Mouse (Mus musculus) layer of hippocampus, postnatal 25 days (tissue): ENCODE measurements at regions not wholly inside any gene's neighbourhood (a gene's known extent, or its start where the extent isn't known, plus 50 kb on each side); places are given as distances from the start of the nearest gene placed in this dataset.

Experiments used
- DNase-seq, 2 experiments: peaks; one replicate each; pipeline ENCODE4 v3.0.0; 2022; ENCODE audit warnings: mixed read lengths in 2 of 2, low spot score in 1 of 2; ENCODE audit errors: extremely low spot score in 1 of 2

DNA sequence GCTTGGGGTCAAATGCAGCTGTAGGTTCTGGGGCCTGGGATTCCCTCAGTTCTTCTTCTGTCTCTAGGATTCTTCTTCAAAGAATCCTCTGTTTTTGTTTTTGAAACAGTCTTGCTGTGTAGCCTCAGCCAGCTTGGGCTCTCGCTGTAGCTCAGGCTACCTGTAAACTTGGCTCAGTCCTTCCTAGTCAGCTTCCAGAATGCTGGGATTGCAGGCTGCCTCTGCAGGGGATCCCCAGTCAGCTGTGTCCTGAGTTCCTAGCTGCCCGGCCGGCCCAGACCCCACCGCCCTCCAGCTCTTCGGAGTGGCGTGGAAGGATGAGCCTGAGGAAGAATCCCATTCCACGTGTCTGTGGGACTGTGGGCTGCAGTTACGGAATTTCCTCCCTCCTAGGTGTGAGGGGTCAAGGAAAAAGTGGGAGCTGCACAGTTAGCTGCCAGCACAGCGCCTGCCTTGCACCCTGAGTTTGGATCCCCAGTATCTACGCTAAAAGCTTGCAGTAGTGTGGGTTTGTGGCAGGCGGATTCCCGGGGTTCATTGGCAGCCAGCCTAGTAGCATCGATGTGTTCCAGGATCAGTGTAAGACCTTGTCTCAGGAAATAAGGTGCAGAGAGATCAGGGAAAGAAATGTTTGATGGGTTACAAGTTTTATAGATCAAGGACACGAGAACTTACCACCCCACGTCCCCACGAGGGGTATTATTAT lies 204.0 kb downstream of the Matn1 start:
- no peak for DNase-seq

DNA sequence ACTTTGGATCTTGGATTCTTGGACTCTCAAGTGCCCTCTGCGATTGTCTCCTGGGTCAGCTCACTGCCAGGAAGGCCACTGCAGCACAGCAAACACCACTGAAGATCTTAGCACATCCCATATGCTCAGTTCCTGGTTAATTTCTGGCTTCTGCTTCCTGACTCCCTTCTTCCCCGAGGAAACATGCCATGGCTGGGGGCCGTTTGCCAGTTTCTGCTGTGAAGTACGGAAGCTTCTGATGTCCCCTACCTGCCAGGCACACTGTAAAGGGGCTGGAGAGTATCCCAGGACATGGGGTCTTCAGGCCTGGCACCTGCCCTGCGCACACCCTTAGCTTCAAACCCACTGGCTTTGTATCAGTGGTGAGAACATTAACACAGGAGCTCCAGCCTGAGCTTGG lies 205.3 kb downstream of the Matn1 start:
- no peak for DNase-seq

DNA sequence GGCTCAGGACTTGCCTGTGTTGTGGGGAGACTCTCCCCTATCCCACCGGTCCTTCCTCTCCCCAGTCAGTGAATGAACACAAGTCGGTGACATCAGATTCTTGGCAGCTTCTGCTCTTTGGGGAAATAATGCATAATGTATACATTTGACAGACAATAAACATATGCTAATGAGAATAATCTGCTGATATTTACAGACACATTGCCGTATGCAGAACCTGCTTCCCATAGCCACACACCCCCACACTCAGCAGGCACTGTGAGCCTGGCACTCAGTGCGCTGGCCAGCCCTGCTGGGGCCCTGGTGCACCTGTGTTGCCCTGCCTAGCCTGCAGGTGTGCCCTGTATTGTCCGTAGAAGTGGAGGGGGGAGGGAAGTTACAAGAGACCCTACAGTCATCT lies 215.5 kb downstream of the Matn1 start:
- DNase-seq = no peak

DNA sequence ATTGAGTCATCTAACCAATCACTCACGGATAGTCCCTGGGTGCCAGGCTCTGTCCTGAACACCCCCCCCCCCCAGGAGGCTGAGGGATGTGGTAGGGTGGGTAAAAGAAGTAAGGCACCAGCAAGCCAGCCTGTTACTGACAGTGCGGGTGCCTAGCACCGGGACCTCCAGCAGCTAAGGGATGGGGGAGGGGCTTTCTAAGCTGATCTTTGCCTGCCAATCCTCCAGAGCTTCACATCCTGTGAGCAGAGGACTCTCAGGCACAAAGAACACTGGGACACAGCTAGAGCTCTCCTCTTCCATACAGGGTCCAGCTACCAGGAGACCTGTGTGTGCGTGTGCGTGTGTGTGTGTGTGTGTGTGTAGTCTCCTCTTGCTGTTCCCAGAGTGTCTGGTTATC lies 215.9 kb downstream of the Matn1 start:
- DNase-seq = no peak

DNA sequence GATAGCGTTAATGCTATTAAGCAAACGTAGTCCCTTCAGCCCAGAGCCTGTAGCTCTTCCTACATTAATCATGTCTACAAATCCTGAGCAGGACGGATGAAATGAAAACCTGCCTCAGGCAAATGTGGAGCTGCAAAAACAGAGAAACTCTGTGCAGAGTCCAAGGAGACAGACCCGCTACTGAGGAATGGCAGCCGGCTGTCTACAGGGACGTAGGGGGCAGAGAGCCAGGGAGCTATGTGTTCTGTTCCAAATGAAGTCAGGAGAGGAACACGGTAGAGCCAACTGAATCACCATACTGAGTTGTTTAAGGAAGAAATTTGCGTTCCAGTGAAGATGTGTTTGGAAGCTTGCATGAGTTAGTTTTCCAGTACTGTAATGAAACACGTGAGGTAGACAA lies 217.3 kb downstream of the Matn1 start:
- DNase-seq = no peak

DNA sequence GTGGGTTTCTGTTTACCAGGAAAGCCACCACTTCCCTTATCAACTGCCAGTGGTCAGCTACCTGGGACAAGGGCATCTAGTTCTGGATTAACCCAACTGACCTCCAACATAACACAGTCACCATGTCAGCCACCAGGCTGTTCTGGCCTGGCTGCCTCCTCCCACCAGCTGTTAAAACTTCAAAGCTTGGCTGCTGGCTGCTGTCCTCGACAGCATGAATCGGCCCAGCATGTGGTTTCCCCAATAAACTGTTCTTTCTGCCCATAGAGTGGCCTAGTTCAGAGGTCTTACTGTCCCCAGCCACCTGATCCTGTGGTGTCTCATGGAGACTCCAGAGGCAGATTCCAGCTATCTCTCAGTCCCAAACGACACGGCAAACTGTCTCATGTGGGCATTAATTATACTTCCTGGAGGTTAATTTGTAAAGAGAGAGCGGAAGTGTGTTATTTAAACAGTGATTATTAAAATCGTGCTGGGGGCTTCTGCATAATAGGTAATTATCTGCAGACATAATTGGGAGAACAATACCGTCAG lies 219.7 kb downstream of the Matn1 start:
- no peak for DNase-seq

DNA sequence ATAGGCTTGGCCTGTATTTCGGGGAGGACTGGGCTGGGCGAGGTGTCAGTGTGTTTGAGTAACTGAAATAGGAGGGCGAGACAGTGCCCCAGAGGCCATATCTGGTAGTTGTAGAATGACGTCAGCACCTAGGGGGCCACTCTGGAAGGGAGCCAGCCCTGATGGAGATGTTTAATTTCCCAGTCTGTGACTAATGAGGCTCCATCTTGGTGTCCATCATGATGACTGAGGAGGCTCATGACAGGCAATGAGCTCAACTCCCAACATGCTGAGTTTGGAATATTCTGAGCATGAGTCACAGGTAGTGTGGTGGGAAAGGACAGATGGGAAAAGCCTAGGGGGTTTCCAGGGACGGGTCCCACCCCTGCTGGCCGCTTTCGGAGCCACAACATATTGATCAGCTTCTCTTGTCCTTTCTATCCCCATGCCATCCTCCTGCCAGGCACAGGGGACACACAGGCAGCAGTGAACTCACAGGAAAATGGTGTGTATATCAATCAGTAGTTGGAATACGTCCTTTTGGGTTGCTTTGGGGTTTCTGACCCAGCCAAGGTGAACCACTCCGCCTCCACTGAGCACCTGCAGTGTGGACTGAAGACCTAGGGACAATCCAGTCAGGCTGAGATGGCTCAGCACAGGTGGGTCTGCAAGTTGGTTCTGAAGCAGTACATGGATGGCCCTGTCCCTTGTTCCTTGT lies 222.5 kb downstream of the Matn1 start:
- no peak for DNase-seq

DNA sequence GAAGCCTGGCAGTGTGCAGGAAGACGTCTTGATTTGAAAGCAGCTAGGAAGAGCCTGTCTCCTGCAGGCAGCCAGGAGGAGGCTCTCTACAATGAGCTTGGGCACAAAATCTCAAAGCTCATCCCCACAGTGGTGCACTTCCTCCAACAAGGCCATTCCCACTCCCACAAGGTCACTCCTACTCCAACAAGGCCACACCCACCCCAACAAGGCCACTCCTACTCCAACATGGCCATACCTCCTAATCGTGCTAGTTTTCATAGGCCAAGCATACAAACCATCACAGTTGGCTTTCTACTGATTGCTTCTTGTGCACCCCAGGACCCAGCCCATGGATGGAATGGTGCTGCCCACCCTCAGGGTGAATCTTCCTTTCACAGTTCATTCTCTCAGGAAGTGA lies 223.7 kb downstream of the Matn1 start:
- DNase-seq = no peak

DNA sequence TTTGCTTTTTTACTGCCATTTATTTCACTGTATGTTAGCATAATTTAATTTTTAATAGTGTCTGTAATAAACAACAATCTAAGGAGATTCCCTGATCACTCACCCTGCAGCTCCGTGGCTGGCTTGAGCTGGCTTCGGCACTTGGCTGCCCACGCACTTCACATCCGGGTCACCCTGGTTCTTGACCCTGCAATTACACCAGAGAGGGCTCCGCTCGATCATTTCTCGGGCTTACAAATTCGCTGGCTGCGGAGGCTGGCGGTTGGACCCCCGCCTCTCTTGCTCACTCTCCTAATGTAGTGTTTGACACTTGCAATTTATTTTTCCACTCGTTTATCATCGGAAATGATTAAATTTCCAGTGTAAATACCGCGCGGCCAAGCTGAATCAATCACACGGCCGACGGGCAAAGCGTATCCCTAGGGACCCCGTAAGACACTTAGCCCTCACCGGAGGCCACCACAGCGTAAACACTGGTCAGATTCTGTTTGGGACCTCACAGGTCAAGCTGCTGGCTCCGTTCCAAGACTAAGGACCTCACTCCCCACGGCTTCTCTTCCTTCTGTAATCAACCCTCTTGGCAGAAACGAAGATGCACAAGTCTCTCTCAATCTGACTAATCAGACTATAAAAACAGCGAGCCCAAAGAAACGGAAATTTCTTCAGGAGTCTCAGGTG lies 229.7 kb downstream of the Matn1 start:
- no peak for DNase-seq

DNA sequence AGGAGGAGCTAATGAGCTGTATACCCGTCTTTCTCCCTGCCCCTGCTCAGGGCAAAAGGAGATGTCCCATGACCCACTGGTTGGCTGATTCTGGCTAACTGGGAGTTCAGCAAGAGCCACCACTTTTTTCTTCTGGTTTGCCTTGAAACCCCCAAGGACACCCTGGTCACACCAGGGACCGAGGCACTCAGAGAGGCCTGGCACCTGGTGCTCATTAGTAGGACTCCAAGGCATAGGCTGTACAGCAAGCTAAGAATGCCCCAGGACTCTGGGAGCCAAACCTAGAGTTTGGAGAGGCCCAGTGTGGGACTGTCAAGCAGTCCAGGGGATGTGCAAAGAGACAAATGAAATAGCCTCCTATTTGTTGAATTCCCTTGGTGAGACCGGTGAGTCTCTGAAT lies 232.5 kb downstream of the Matn1 start:
- DNase-seq = no peak

DNA sequence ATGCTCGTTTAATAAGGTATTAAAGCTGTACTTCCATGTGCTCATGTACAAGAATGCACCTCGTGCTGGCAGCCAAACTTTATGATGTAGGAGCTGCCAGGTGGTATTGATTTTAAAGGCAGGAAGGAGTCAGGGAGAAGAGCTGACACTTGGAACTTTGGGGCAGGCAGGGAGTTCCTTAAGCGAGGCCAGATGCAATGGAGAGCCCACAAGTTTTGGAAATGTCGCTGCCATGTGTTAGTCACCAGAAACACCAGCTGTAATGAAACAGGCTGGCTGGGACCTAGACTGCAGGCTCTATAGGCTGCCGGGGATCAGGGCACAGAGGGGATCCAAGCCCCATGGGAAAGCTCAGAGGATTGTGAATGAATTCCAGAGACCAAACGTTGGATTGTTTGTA lies 233.7 kb downstream of the Matn1 start:
- DNase-seq = no peak

DNA sequence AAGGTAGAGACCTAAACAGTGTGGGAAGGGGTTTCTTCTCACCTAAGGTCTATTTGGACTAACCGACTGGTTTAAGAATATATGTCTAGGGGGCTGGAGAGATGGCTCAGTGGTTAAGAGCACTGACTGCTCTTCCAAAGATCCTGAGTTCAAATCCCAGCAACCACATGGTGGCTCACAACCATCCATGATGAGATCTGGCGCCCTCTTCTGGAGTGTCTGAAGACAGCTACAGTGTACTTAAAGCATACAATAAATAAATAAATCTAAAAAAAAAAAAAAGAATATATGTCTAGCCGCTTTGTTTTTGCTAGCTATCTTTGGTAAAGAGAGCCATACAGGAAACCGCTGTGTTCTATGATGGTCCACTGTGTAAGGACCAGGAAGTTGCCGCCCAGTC lies 234.5 kb downstream of the Matn1 start:
- peak in 1 of 2 experiments; percentile 36 for DNase-seq

DNA sequence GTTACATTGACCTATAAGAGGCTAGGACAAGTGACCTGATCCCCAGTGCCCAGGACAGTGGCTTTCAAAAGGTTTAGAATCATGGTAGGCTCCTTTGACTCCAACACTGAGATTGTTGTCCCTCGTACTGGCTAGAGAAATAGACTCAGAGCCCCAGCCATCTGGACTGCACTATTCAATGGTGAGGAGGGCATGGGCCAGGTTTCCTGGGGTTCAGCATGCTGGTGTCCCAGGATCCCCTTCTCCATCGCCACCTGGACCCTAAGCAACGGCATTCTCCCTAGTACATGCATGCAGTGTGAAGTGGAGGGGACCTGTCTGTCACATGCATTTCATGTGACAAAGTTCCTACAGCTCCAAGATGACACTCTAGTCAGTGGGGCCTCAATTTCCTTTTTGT lies 243.9 kb downstream of the Matn1 start:
- DNase-seq = no peak

DNA sequence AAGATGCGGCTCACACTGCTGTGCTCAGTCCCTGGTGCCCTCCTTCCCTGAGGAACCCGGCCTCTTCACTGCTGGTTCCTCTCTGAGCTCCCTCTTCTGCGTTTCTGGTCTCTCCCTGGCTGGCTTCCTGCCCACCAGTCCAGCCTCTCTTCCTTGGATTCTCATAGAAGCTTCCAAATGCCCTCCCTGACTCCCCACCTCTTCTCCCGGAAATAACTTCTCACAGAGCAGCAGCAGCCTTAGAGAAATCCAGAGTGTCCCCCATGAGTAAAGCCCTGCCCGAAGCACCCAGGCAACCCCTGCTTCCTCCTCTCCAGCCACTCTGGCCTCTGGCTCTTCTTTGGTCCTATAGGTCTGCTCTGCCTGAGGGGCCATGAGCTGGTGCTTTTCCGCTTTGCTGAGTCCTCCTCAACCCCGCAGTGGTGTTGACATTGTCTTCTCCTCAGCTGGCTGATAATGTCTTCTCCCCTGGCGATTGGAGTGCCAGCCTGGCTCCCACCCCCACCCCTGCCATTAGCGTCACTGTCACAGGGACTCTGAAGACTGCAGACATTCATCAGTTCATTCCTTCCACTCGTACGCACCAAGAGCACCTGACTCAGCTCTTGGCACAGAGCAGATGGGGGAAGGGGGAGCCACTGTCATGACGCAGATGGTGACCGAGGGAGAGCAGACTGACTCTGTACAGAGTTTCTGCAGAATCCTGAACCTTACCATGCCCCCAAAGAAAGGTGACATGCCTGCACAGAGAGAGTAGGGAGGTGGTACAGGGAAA lies 247.1 kb downstream of the Matn1 start:
- DNase-seq = no peak

DNA sequence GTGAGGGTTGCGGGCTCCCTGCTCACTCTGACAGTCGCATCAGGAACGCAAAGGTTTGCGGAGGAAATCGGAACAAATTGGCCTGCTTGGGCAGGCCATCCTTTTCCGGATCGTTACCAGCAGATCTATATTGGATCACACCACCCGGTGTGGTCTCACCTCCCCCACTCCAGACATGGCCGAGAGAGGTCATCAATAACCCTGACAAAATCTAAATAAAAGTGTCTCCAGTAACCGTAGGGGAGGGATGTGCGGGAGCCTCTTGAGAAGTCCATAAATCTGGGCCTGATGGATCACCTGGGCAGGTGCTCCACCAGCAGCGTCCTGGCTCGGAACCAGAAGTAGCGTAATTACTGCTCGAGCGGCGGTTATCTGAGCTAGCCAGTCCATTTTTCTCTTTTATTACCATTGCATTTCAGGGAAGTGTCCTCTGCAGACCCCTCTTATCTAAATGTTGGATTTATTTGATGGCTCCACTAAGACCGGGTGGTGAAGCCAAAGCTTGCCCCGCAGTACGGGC lies 249.8 kb downstream of the Matn1 start:
- DNase-seq = no peak

DNA sequence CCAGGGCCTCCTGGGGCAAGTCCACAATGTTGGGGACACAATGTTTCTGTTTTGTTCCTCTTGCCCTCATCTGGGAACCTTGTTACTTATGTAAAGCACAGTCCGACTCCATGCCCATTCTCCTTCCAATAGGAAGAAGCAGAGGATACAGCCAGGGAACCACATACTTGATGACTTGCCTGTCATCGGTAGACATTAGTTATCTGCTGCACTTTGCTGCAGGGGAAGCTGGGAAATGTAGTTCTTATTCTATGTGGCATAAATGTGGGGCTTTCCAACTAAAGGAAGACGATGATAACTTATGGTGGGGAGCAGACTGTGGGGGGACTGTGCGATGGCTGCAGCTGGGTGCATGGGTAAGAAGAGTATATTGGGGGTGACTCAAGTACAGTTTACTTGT lies 252.0 kb downstream of the Matn1 start:
- no peak for DNase-seq

DNA sequence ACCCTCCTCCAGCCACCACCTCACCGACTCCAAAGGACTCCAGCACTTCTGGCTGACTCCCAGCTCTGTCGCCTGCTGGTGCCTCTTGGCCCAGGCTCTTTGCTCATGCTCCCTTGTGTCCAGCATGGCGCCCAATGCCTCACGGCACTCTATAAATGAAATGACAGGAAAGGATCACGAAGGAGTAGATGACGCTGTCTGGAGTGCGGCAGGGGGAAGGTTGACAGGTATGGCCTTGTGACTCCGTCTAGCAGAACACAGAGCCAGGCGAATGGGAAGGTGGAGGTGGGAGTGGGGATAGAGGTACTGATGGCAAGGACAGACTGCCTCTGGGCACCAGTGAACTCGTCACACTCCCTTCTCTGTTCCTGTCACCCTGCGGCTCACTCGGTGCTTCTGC lies 259.5 kb downstream of the Matn1 start:
- no peak for DNase-seq

DNA sequence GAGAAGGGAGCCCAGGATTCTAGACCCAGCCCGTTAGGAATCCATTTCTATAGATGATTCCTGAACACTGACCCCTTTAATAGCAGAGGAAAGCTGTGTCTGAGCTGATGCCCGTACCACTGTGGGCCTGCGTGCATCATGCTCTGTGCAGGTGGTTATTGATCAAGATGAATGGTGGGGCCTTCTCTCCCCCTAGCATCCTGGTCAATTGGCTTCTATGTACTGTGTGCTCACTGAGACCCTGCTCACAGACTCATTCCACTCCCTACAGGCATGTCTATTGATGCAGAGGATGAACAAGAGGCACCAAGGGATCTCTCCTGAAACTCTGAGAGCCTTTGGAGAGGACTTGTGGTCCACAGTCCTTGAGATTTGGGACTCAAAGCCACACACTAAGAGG lies 260.5 kb downstream of the Matn1 start:
- DNase-seq = no peak

DNA sequence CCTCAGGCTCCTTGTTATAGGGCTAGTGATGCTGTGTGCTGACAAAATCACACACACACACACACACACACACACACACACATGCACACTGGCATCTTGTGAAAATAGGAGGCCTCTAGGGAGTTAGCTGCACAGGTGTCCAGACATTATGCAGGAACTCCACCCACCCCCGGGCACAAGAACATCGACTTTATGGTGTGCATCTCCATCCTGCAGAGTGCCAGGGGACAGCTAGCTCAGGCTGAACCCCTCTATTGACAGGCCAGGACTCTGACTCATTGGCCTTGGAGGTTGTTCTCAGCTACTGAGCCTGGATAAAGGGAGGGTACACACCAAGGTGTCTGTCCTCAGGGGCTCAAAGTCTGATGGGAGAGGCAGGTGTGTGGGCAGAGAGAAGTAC lies 260.9 kb downstream of the Matn1 start:
- DNase-seq = no peak

DNA sequence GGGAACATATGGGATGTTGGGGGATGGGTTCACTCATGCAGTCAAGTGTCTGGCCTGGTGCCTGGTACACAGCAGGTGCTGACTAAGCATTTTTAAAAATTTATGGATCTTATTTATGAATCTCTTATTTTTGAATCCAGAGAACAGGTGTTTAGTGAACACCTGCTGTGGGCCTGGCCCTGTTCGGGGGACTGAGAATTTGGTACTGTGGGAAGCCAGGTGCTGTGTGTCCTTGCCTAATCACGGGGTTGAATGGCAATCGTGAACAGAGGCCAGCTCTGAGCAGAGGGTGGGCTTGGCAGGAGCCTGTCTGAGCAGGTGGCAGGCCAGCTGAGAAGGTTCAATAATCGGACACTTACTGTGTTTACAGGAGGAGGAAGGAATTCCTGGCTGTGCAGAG lies 261.5 kb downstream of the Matn1 start:
- no peak for DNase-seq
